Mouse (Mus musculus) intestine, embryonic 14.5 days (tissue): ENCODE results near the gene Zbtb16. TPM values are rescaled to one million over a fixed set of nuclear protein-coding genes. Genes with fewer than 3 reads are reported as not detected.

Source experiments
- ATAC-seq: fragments of 200-750 bp; cut with Nextera tagmentation; replicated peaks from 2 replicates; pipeline ENCODE4 v1.8.0; 2017; ENCODE audit warnings: low read depth, moderate number of reproducible peaks, moderate TSS enrichment, moderate library complexity; ENCODE audit not compliant: low FRiP score, low TSS enrichment
- DNase-seq: peaks from one replicate; pipeline ENCODE4 v3.0.0-alpha.2; 2018; ENCODE audit warnings: low spot score
- H3K27ac ChIP-seq: fragments of 300-500 bp; sonication (generic); 2 replicates; pipeline ENCODE4 v1.5.1; 2014; ENCODE audit warnings: low read depth, mild to moderate bottlenecking, control low read depth
- H3K27me3 ChIP-seq: fragments of 300-500 bp; sonication (generic); replicated peaks from 2 replicates; pipeline ENCODE4 v1.6.1; 2014; ENCODE audit warnings: low read length, control low read depth; ENCODE audit not compliant: control insufficient read depth, insufficient read depth
- H3K36me3 ChIP-seq: fragments of 300-500 bp; sonication (generic); 2 replicates; pipeline ENCODE4 v1.6.1; 2014; ENCODE audit warnings: low read length, control low read depth; ENCODE audit not compliant: control insufficient read depth, insufficient read depth
- H3K4me1 ChIP-seq: fragments of 300-500 bp; sonication (generic); replicated peaks from 2 replicates; pipeline ENCODE4 v1.6.1; 2014; ENCODE audit warnings: low read length, control low read depth, mixed read lengths; ENCODE audit not compliant: control insufficient read depth, insufficient read depth
- H3K4me2 ChIP-seq: fragments of 300-500 bp; sonication (generic); 2 replicates; pipeline ENCODE4 v1.6.1; 2014; ENCODE audit warnings: low read length
- H3K4me3 ChIP-seq: fragments of 300-500 bp; sonication (generic); 2 replicates; pipeline ENCODE4 v1.5.1; 2014; ENCODE audit warnings: low read depth, low read length, control low read depth, mixed read lengths
- H3K9ac ChIP-seq: fragments of 300-500 bp; sonication (generic); 2 replicates; pipeline ENCODE4 v1.6.1; 2014; ENCODE audit warnings: mild to moderate bottlenecking, low read length
- H3K9me3 ChIP-seq: fragments of 300-500 bp; sonication (generic); 2 replicates; pipeline ENCODE4 v1.6.1; 2016; ENCODE audit warnings: low read length, control low read depth; ENCODE audit not compliant: control insufficient read depth
- WGBS: fragments of 180-500 bp; shearing (Covaris S2); extraction: QIAGEN DNeasy Blood & Tissue Kit; methylation state at CpG from one replicate; pipeline ENCODE4 v1.1.7; 2014; 5-methylcytosine and 5-hydroxymethylcytosine counted together
- polyA plus RNA-seq: library from polyadenylated mRNA; unstranded; fragments of >200 nt; fragmentation: Nextera tagmentation; extraction: Ambion mirVana; gene quantifications from 2 replicates; pipeline ENCODE4 v1.2.1, GENCODE M21; 2014

The Zbtb16 gene
- polyA plus RNA-seq, 1 experiment from 2014 or later = 2.4 TPM

- ATAC-seq = no peak
These were observed 138.6 kb downstream of the Zbtb16 start for GRCm38 (mm10) chr9:48697470-48697815.

DNA sequence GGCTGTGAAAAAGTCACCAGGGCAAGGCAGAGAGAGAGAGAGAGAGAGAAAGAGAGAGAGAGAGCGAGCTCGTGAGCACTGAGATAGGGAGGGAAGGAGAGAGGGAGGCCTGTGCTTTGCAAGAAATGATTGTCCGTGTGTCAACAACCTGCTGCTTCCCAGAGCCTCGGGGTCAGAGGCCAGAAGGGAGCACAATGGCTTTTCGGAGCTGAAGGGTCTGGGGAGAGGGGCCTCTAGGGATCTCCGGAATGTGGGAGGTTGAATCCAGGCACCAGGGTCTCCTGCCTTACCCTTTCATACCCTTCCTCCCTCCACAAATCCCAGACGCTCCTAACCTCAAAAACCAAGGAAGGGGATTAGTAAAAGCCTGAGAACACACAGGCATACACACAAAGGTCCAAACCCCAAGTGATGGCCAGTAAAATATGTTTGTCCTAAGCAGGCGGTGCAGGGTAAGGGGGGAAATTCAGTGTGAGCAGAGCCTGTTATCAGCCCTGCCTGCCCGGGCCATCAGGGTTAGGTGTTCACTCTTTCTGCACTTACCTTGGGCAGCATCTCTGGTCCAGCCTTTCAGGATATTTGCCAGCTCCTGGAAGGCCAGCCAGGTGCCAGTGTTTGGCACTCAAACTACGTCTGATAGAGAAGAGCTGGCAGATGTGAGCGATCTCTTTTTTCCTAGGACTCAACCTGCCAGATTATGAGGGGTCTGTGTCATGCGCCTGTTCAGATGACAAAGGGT, 139.1 kb downstream of the Zbtb16 start:
- Histone ChIP-seq H3K4me1 (peaks cover 9% of the 10 kb centered on the region; the same call in 1 of the 2 replicates), H3K9me3 (no peaks in the 10 kb centered on the region), H3K4me3 (no peak overlapping the region), H3K4me2 (no peak overlapping the region), H3K27ac (peak overlapping the region; percentile 30; the same call in 1 of the 2 replicates), H3K36me3 (no peaks in the 10 kb centered on the region), H3K9ac (no peak overlapping the region), H3K27me3 (no peaks in the 10 kb centered on the region)
- DNase-seq (no peak), ATAC-seq (0 out of 2 replicates have a peak, but pooled peaks have one; percentile 28)
- WGBS = 38% methylated on average over 12 of the region's 12 CpGs

More at GRCm38 (mm10) chr9:48697470-48697815, 138.6 kb downstream of the Zbtb16 start:
- H3K36me3 ChIP-seq = no peaks in the 10 kb centered on the region
- H3K4me3 ChIP-seq = no peak overlapping the region
- no peaks in the 10 kb centered on the region for H3K9me3 ChIP-seq
- no peak overlapping the region for H3K4me2 ChIP-seq
- H3K27me3 ChIP-seq = no peaks in the 10 kb centered on the region
- peaks cover 9% of the 10 kb centered on the region; the same call in 1 of the 2 replicates for H3K4me1 ChIP-seq
- no peak overlapping the region for H3K9ac ChIP-seq
- WGBS = 80% methylated on average over 2 of the region's 2 CpGs
- DNase-seq = no peak
- H3K27ac ChIP-seq = 0 out of 2 replicates have a peak overlapping the region, but pooled peaks have one; percentile 30

GRCm38 (mm10) chr9:48696330-48696729, 139.7 kb downstream of the Zbtb16 start:
- Histone ChIP-seq H3K27me3 (no peaks in the 10 kb centered on the region), H3K36me3 (no peaks in the 10 kb centered on the region), H3K27ac (no peak overlapping the region; the same call in 1 of the 2 replicates), H3K9ac (no peak overlapping the region), H3K4me3 (no peak overlapping the region), H3K9me3 (no peaks in the 10 kb centered on the region), H3K4me1 (peaks cover 9% of the 10 kb centered on the region; the same call in 1 of the 2 replicates), H3K4me2 (no peak overlapping the region)
- DNase-seq (no peak), ATAC-seq (no peak)
- WGBS = 24% methylated on average over 4 of the region's 4 CpGs

GRCm38 (mm10) chr9:48695796-48696195, 140.2 kb downstream of the Zbtb16 start:
- H3K9ac ChIP-seq = no peak overlapping the region
- H3K27me3 ChIP-seq = no peaks in the 10 kb centered on the region
- no peak overlapping the region for H3K27ac ChIP-seq
- H3K36me3 ChIP-seq = no peaks in the 10 kb centered on the region
- no peak overlapping the region for H3K4me2 ChIP-seq
- no peaks in the 10 kb centered on the region for H3K9me3 ChIP-seq
- WGBS = 65% methylated on average over 4 of the region's 4 CpGs
- no peak overlapping the region for H3K4me3 ChIP-seq
- ATAC-seq (no peak), DNase-seq (no peak)
- peaks cover 9% of the 10 kb centered on the region; the same call in 1 of the 2 replicates for H3K4me1 ChIP-seq

- ATAC-seq = peak; percentile 63
- no peak overlapping the region for H3K4me3 ChIP-seq
- WGBS = 12% methylated on average over 10 of the region's 10 CpGs
- H3K27me3 ChIP-seq = no peaks in the 10 kb centered on the region
- H3K9me3 ChIP-seq = no peaks in the 10 kb centered on the region
- DNase-seq = no peak
- H3K27ac ChIP-seq = no peak overlapping the region
- no peak overlapping the region for H3K9ac ChIP-seq
- 0 out of 2 replicates have a peak overlapping the region, but pooled peaks have one; percentile 5 for H3K4me2 ChIP-seq
- H3K36me3 ChIP-seq = no peaks in the 10 kb centered on the region
- peaks cover 9% of the 10 kb centered on the region; the same call in 1 of the 2 replicates for H3K4me1 ChIP-seq
These were observed 141.4 kb downstream of the Zbtb16 start for GRCm38 (mm10) chr9:48694616-48695061.

- H3K4me3 ChIP-seq = no peak overlapping the region
- no peak overlapping the region for H3K4me2 ChIP-seq
- no peak for ATAC-seq
- H3K27me3 ChIP-seq = no peaks in the 10 kb centered on the region
- WGBS = 54% methylated on average over 7 of the region's 7 CpGs
- peaks cover 9% of the 10 kb centered on the region; the same call in 1 of the 2 replicates for H3K4me1 ChIP-seq
- H3K27ac ChIP-seq = no peak overlapping the region; the same call in 1 of the 2 replicates
- H3K9me3 ChIP-seq = no peaks in the 10 kb centered on the region
- no peak for DNase-seq
- H3K9ac ChIP-seq = no peak overlapping the region
- no peaks in the 10 kb centered on the region for H3K36me3 ChIP-seq
These were observed 142.3 kb downstream of the Zbtb16 start for GRCm38 (mm10) chr9:48693696-48694095.

DNA sequence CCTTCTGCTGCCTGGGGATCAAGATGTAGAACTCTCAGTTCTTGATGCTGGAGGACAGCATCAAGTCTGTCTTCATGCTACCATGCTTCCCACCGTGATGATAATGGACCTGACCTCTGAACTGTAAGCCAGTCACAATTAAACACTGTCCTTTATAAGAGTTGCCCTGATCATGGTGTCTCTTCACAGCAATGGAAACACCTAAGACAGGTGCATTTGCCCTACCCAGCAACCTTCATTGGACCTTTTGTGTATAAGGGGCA, 146.4 kb downstream of the Zbtb16 start:
- Histone ChIP-seq H3K4me2 (no peak overlapping the region), H3K27me3 (no peaks in the 10 kb centered on the region), H3K4me3 (no peak overlapping the region), H3K9me3 (no peaks in the 10 kb centered on the region), H3K27ac (no peak overlapping the region), H3K4me1 (peaks cover 3% of the 10 kb centered on the region; the same call in 1 of the 2 replicates), H3K36me3 (no peaks in the 10 kb centered on the region), H3K9ac (no peak overlapping the region)
- ATAC-seq = no peak
- no peak for DNase-seq
- 59% methylated on average over 1 of the region's 1 CpGs for WGBS

- no peak overlapping the region for H3K27ac ChIP-seq
- no peak overlapping the region for H3K9ac ChIP-seq
- no peak for ATAC-seq
- H3K9me3 ChIP-seq = no peaks in the 10 kb centered on the region
- no peaks in the 10 kb centered on the region for H3K36me3 ChIP-seq
- no peak for DNase-seq
- H3K4me1 ChIP-seq = peaks cover 3% of the 10 kb centered on the region; the same call in 1 of the 2 replicates
- no peaks in the 10 kb centered on the region for H3K27me3 ChIP-seq
- no peak overlapping the region for H3K4me3 ChIP-seq
- no peak overlapping the region for H3K4me2 ChIP-seq
- 67% methylated on average over 6 of the region's 6 CpGs for WGBS
These were observed 146.9 kb downstream of the Zbtb16 start for GRCm38 (mm10) chr9:48688859-48689717.
